Mouse (Mus musculus) C2C12 (cell line): Measurements from ENCODE around the gene Rph3a. TPM values are rescaled to one million over a fixed set of nuclear protein-coding genes. Genes with fewer than 3 reads are reported as not detected.
"Not testable (repeated sequence)": the region's sequence is repeated elsewhere in the genome, so short reads cannot be mapped to it uniquely, and the experiment has no call there.

Experiments
- H3K27me3 ChIP-seq: one replicate; pipeline ENCODE4 v1.6.1; 2011; ENCODE audit not compliant: control insufficient read depth, insufficient read depth, insufficient read length
- H3K36me3 ChIP-seq: one replicate; pipeline ENCODE4 v1.6.1; 2011; ENCODE audit not compliant: control insufficient read depth, insufficient read depth
- H3K4me3 ChIP-seq: one replicate; pipeline ENCODE4 v1.5.1; 2011; ENCODE audit warnings: mild to moderate bottlenecking, control low read depth; ENCODE audit not compliant: poor library complexity, insufficient read depth, severe bottlenecking
- H3K79me2 ChIP-seq: one replicate; pipeline ENCODE4 v1.6.1; 2011; ENCODE audit not compliant: control insufficient read depth, insufficient read depth
- H3K79me3 ChIP-seq: one replicate; pipeline ENCODE4 v1.6.1; 2011; ENCODE audit warnings: low read depth, control low read depth
- H3ac ChIP-seq: one replicate; pipeline ENCODE3; 2011; ENCODE audit warnings: low read depth; ENCODE audit not compliant: control insufficient read depth, insufficient read length
- CEBPB ChIP-seq: IDR thresholded peaks from one replicate; pipeline ENCODE4 v1.6.1; 2011; ENCODE audit warnings: low read depth, mild to moderate bottlenecking, control low read depth, moderate library complexity
- CTCF ChIP-seq: IDR thresholded peaks from one replicate; pipeline ENCODE4 v1.5.1; 2011; ENCODE audit not compliant: control insufficient read depth, insufficient read depth, insufficient read length
- FOSL1 ChIP-seq: IDR thresholded peaks from one replicate; pipeline ENCODE4 v1.8.0; 2011; ENCODE audit warnings: mild to moderate bottlenecking, low read length; ENCODE audit not compliant: poor library complexity, insufficient read depth, severe bottlenecking
- MAX ChIP-seq: IDR thresholded peaks from one replicate; pipeline ENCODE4 v1.6.1; 2011; ENCODE audit warnings: mild to moderate bottlenecking, control low read depth
- MYOD1 ChIP-seq: IDR thresholded peaks from one replicate; pipeline ENCODE4 v1.6.1; 2011; ENCODE audit warnings: low read depth; ENCODE audit not compliant: control insufficient read depth, insufficient read length
- MYOG ChIP-seq: IDR thresholded peaks from one replicate; pipeline ENCODE4 v1.6.1; 2011; ENCODE audit not compliant: control insufficient read depth, insufficient read length; ENCODE audit errors: extremely low read depth
- USF1 ChIP-seq: IDR thresholded peaks from one replicate; pipeline ENCODE4 v1.6.1; 2011; ENCODE audit warnings: low read depth, mild to moderate bottlenecking, control low read depth, moderate library complexity
- polyA plus RNA-seq: library from polyadenylated mRNA; unstranded; fragments of >200 nt; fragmentation: generic; extraction: Trizol; gene quantifications from one replicate; pipeline ENCODE4 v1.2.1, GENCODE M21; 2012; ENCODE audit warnings: missing spikeins

Rph3a gene
- polyA plus RNA-seq, 1 experiment = not detected

GRCm38 (mm10) chr5:120902056-120902455 lies 107.8 kb downstream of the Rph3a start:
- Histone ChIP-seq H3K4me3 (no peak overlapping the region), H3K27me3 (peaks cover 6% of the 10 kb centered on the region), H3K79me3 (no peaks in the 10 kb centered on the region), H3K79me2 (no peaks in the 10 kb centered on the region), H3ac (no peak overlapping the region), H3K36me3 (no peaks in the 10 kb centered on the region)
- TF ChIP-seq MYOG (no peak), FOSL1 (no peak), USF1 (no peak), MYOD1 (no peak), CEBPB (no peak), CTCF (no peak), MAX (no peak)

DNA sequence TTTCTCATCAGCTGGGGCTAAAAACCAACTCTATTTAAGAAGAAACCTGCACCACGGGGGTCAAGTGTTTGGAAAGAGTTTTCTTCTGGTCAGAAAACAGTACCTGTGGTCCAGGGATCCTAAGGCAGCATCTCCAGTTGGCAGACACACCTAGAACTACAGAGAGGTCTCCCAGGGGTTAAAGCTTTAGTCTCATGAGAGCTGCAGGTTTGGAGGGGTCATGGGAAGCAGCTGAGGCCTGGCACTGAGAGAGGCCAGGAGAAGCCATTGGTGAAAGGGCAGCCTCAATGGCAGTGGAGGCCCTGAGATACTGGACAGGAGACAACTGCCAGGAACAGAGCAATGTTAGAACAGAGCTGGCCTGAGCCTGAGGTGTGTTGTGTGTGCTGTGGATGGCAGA lies 109.2 kb downstream of the Rph3a start:
- Histone ChIP-seq H3K79me3 (no peaks in the 10 kb centered on the region), H3K36me3 (no peaks in the 10 kb centered on the region), H3K79me2 (no peaks in the 10 kb centered on the region), H3ac (no peak overlapping the region), H3K4me3 (no peak overlapping the region), H3K27me3 (peaks cover 6% of the 10 kb centered on the region)
- no peak for TF ChIP-seq USF1
- no peak for TF ChIP-seq MAX
- no peak for TF ChIP-seq MYOG
- TF ChIP-seq CTCF = no peak
- TF ChIP-seq MYOD1 = no peak
- no peak for TF ChIP-seq CEBPB
- no peak for TF ChIP-seq FOSL1

DNA sequence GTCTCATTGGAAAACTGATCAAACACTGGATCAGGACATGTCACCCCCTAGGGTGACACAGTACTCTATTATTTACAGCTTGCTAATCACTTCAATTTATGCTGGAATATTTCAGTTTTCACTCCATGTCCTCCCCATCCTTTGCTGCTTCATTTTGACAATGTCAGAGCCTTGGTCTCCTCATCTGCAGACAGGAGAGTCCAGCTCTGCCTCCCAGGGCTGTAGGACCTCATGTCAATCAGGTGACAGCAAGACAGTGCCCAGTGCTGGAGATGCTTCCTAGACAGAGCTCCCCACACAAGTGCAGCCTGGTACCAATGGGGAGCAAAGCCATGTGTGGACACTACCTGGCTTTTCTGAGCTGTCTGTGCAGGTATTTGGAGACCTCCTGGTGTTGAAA lies 111.2 kb downstream of the Rph3a start:
- H3K79me3 ChIP-seq = no peaks in the 10 kb centered on the region
- no peak overlapping the region for H3K4me3 ChIP-seq
- H3K36me3 ChIP-seq = no peaks in the 10 kb centered on the region
- peaks cover 6% of the 10 kb centered on the region for H3K27me3 ChIP-seq
- no peak overlapping the region for H3ac ChIP-seq
- TF ChIP-seq FOSL1 (no peak), CTCF (no peak), MAX (no peak), USF1 (no peak), CEBPB (no peak), MYOG (no peak), MYOD1 (no peak)
- no peaks in the 10 kb centered on the region for H3K79me2 ChIP-seq

DNA sequence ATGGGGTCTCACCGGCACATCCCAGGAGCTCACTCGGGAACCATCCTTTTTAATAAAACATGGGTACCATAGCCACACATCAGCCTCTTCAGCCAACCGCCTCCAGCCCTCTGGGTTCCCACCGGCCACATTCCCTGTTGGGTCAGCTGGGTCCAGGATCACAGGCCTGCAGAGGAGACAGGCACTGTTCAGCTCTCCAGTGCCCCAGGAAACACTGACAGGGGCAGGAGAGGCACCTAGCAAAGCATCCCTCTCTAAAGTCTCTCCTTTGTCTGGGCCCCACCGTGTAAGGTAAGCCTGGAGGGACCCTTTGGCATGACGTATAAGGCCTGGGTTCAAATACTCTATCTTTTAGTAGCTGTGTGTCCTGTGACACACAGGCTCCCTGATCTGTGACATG lies 111.6 kb downstream of the Rph3a start:
- Histone ChIP-seq H3K79me3 (no peaks in the 10 kb centered on the region), H3ac (no peak overlapping the region), H3K36me3 (no peaks in the 10 kb centered on the region), H3K4me3 (no peak overlapping the region), H3K79me2 (no peaks in the 10 kb centered on the region), H3K27me3 (peaks cover 6% of the 10 kb centered on the region)
- TF ChIP-seq MYOG (no peak), USF1 (no peak), FOSL1 (no peak), CEBPB (no peak), MYOD1 (no peak), CTCF (no peak), MAX (no peak)

GRCm38 (mm10) chr5:120895231-120895900 lies 114.5 kb downstream of the Rph3a start:
- Histone ChIP-seq H3K27me3 (no peaks in the 10 kb centered on the region), H3K79me3 (no peaks in the 10 kb centered on the region), H3K4me3 (no peak overlapping the region), H3ac (no peak overlapping the region), H3K79me2 (no peaks in the 10 kb centered on the region), H3K36me3 (no peaks in the 10 kb centered on the region)
- TF ChIP-seq USF1 (no peak), FOSL1 (no peak), CTCF (no peak), MAX (no peak), MYOG (no peak), CEBPB (no peak), MYOD1 (no peak)

GRCm38 (mm10) chr5:120894692-120895091 lies 115.2 kb downstream of the Rph3a start:
- H3K36me3 ChIP-seq, H3K4me3 ChIP-seq, H3K79me2 ChIP-seq, H3K27me3 ChIP-seq, H3K79me3 ChIP-seq, H3ac ChIP-seq: not testable (repeated sequence)

GRCm38 (mm10) chr5:120893866-120894265 lies 116.0 kb downstream of the Rph3a start:
- not testable (repeated sequence) for H3K36me3 ChIP-seq, H3K79me2 ChIP-seq, H3K79me3 ChIP-seq, H3K27me3 ChIP-seq, H3ac ChIP-seq, H3K4me3 ChIP-seq
